Mouse (Mus musculus) cerebellum, adult 2 months (tissue): Measurements from ENCODE around the gene Pola1. TPM values are rescaled to one million over a fixed set of nuclear protein-coding genes. Genes with fewer than 3 reads are reported as not detected.
A peak's percentile ranks its signal among the peaks of the same experiment; 100 is the strongest.

Source experiments
- DNase-seq, 2 experiments: peaks; one replicate each; pipeline ENCODE4 v3.0.0; 2021
- H3K27ac ChIP-seq: fragments of 200-500 bp; 2 replicates; pipeline ENCODE4 v1.5.1; 2012; ENCODE audit warnings: low read length, control low read depth, inconsistent platforms; ENCODE audit not compliant: insufficient read depth
- H3K27me3 ChIP-seq: fragments of 200-500 bp; 2 replicates; pipeline ENCODE4 v1.6.1; 2012; ENCODE audit warnings: inconsistent platforms, mild to moderate bottlenecking, low read length, moderate library complexity; ENCODE audit not compliant: control insufficient read depth, insufficient read depth
- H3K4me1 ChIP-seq: fragments of 200-500 bp; 2 replicates; pipeline ENCODE4 v1.6.1; 2011; ENCODE audit warnings: low read length; ENCODE audit not compliant: control insufficient read depth, insufficient read depth
- H3K4me3 ChIP-seq: fragments of 200-500 bp; replicated peaks from 2 replicates; pipeline ENCODE3; 2011; ENCODE audit warnings: mild to moderate bottlenecking, low read depth, low read length, control low read depth; ENCODE audit not compliant: insufficient read depth
- CTCF ChIP-seq: fragments of 200-500 bp; IDR thresholded peaks from 2 replicates; pipeline ENCODE4 v1.5.1; 2011; ENCODE audit warnings: low read depth, mild to moderate bottlenecking, control low read depth, low read length, moderate library complexity, borderline replicate concordance; ENCODE audit not compliant: insufficient read depth
- POLR2A ChIP-seq: fragments of 200-500 bp; IDR thresholded peaks from 2 replicates; pipeline ENCODE4 v1.6.1; 2011; ENCODE audit warnings: low read length, control low read depth, borderline replicate concordance; ENCODE audit not compliant: insufficient read depth
- WGBS: fragments of 180-500 bp; shearing (Covaris S2); methylation state at CpG from one replicate; pipeline ENCODE4 v1.1.7; 2018; 5-methylcytosine and 5-hydroxymethylcytosine counted together
- polyA plus RNA-seq: library from polyadenylated mRNA; depleted of rRNA; stranded (reverse); fragments of >200 nt; gene quantifications from 2 replicates; pipeline ENCODE4 v1.2.3, GENCODE M21; 2012

Gene Pola1
- polyA plus RNA-seq, 1 experiment: 3.3 TPM

DNA sequence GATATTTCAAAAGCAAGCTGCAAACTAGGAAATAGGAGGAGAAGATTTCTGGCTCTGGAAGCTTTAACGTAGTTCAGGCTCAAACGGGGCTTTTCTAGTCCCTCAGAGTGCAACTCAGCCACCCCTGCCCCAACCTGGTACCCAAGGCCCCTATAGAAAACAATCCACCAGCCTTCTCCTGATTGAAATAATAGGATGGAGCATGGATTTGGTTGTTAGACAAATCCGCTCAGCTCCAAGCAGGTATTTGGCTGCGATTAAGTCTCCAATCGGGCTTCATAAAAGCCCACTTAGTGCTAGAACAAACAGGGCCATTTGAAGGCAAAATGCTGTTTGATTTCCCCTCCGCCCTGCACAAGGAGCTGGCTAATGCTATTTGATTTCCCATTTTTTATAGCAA, 339.9 kb downstream of the Pola1 start:
- H3K4me1 ChIP-seq: no peaks in the 10 kb centered on the region
- H3K27ac ChIP-seq: no peak overlapping the region
- 10% methylated on average over 6 of the region's 6 CpGs for WGBS
- TF ChIP-seq POLR2A: no peak
- no peak for TF ChIP-seq CTCF
- DNase-seq: no peak
- H3K4me3 ChIP-seq: no peak overlapping the region
- peaks cover 2% of the 10 kb centered on the region; the same call in 1 of the 2 replicates for H3K27me3 ChIP-seq

DNA sequence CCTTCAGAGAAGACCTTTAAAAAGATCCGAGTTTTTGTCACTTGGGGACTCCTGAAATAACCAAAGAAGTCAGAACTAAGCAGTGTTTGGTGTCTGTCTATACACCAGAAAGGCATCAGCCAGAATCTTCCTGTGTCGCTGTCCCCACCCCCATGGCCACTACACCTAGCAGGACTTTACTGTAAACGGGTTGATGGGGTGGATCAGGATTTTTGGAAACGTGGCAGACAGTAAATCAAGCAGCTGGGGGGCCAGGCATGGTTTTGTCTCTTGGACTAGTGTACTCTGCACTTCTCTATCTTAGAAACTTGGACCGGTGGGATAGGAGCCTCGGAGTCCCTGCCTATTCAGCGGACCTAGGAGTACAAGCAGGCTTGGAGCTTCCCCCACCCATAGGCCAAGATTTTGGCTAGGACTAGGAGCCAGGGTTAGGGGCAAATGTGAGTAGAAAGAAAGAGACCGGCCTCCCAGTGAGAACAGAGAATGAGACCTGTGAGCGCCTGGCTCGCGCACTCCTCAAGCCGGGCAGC, 342.0 kb downstream of the Pola1 start:
- WGBS: 13% methylated on average over 12 of the region's 12 CpGs
- no peak for DNase-seq
- no peak for TF ChIP-seq CTCF
- TF ChIP-seq POLR2A: no peak
- Histone ChIP-seq H3K4me3 (no peak overlapping the region), H3K4me1 (no peaks in the 10 kb centered on the region), H3K27me3 (peaks cover 6% of the 10 kb centered on the region; the same call in 1 of the 2 replicates), H3K27ac (no peak overlapping the region)

DNA sequence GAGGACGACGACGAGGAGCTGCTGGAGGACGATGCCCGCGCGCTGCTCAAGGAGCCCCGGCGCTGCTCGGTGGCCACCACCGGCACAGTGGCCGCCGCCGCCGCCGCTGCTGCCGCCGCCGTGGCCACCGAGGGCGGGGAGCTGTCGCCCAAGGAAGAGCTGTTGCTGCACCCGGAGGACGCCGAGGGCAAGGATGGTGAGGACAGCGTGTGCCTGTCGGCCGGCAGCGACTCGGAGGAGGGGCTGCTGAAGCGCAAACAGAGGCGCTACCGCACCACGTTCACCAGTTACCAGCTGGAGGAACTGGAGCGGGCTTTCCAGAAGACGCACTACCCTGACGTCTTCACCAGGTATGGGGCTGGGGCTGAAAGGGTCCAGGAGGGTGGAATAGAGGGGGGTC, 342.9 kb downstream of the Pola1 start:
- 8% methylated on average over 37 of the region's 37 CpGs for WGBS
- H3K4me1 ChIP-seq: no peaks in the 10 kb centered on the region
- TF ChIP-seq POLR2A (no peak), CTCF (no peak)
- H3K4me3 ChIP-seq: peak overlapping the region; percentile 39
- peaks cover 6% of the 10 kb centered on the region; the same call in 1 of the 2 replicates for H3K27me3 ChIP-seq
- peak in 1 of 2 experiments; percentile 16 for DNase-seq
- H3K27ac ChIP-seq: no peak overlapping the region

DNA sequence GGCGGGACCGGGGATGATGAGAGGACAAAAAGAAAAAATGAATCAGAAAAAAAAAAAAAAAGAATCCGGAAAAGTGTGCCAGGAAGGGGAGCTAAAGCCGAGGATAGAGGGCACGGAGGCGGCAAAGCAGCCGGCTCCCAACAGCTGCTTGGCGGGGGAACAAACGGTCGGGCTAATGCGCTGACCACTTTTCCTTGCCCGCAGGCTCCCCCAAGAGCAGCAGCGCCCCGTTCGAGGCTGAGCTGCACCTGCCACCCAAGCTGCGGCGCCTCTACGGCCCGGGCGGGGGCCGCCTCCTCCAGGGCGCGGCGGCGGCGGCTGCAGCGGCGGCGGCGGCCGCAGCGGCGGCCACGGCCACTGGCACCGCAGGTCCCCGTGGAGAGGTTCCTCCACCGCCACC, 343.6 kb downstream of the Pola1 start:
- Histone ChIP-seq H3K27me3 (peaks cover 6% of the 10 kb centered on the region; the same call in 1 of the 2 replicates), H3K4me3 (no peak overlapping the region), H3K4me1 (no peaks in the 10 kb centered on the region), H3K27ac (no peak overlapping the region)
- DNase-seq: peak in 1 of 2 experiments; percentile 12
- TF ChIP-seq POLR2A (no peak), CTCF (no peak)
- WGBS: 12% methylated on average over 18 of the region's 37 CpGs

DNA sequence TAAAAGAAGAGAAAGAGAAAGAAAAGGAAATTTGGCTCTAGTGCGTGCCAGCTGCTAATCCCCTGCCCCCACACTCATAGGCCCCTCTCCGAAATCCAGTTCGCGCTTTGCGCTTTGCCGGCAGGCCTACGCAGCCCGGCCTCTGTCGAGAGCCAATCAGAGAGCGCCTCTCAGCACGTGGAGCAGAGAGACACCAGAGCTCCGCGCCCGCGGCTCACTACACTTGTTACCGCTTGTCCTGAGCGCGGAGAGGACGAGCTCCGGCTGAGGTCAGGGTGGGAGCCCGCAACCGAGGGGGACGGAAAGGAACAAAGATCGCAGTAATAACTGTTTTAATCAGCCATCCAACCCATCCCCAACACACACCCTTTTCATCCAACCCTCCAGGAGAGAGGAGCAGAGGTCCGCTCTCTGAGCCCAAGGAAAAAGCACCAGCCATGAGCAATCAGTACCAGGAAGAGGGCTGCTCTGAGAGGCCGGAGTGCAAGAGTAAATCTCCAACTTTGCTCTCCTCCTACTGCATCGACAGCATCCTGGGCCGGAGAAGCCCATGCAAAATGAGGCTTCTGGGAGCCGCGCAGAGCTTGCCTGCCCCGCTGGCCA, 345.6 kb downstream of the Pola1 start, which contains the start of gene Arx:
Arx (plus strand) TSS at position 155 of the 603 bp plus-strand sequence.
- TF ChIP-seq CTCF (no peak), POLR2A (no peak)
- peaks cover 6% of the 10 kb centered on the region; the same call in 1 of the 2 replicates for H3K27me3 ChIP-seq
- 16% methylated on average over 26 of the region's 31 CpGs for WGBS
- no peaks in the 10 kb centered on the region for H3K4me1 ChIP-seq
- H3K4me3 ChIP-seq: no peak within 1 kb of the TSS
- H3K27ac ChIP-seq: no peak within 1 kb of the TSS
- DNase-seq: no peak

DNA sequence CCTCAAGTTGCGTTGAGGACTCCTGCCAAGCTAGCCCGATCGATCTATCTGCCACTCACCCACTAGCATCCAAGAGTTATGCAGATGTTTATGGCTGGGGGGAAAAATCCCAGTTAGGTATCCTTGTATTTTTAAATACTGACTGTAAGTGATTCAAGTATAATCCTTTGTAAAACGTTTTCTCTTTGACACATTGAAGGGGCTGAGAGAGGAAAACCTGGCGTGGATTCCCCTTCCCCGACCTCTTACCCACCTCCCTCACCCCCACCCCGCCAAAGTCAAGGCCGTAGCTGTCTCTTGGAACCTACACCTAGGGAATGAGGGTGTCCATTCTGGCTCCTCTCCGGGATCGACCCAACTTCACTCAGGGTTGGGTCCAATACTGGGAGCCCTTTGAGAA, 346.9 kb downstream of the Pola1 start:
- 9% methylated on average over 10 of the region's 10 CpGs for WGBS
- DNase-seq: no peak
- Histone ChIP-seq H3K4me1 (no peaks in the 10 kb centered on the region), H3K4me3 (no peak overlapping the region), H3K27me3 (peaks cover 6% of the 10 kb centered on the region; the same call in 1 of the 2 replicates), H3K27ac (no peak overlapping the region)
- no peak for TF ChIP-seq POLR2A
- TF ChIP-seq CTCF: no peak

DNA sequence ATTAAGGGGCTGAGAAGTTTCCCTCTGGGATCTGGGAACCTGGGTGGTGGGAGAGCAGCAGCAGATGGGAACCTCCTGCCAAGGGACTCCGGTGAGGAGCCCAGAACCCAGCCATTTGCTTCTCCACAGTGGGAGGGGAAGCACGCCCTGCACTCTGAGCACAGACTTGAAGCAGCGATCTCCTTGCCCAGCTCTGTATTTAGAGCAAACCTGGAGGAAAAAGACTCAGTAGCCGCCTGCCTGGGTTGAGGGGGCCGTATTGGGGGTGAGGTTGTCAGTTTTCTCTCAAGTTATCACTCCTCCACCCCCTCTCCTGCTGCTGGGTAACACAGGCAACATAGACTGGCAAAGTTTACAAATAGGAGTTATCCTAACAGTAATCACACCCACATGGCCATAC, 350.2 kb downstream of the Pola1 start:
- no peaks in the 10 kb centered on the region for H3K4me1 ChIP-seq
- 12% methylated on average over 5 of the region's 5 CpGs for WGBS
- no peak overlapping the region for H3K4me3 ChIP-seq
- no peak for DNase-seq
- H3K27me3 ChIP-seq: peaks cover 6% of the 10 kb centered on the region; the same call in 1 of the 2 replicates
- H3K27ac ChIP-seq: no peak overlapping the region
- TF ChIP-seq POLR2A (no peak), CTCF (no peak)

DNA sequence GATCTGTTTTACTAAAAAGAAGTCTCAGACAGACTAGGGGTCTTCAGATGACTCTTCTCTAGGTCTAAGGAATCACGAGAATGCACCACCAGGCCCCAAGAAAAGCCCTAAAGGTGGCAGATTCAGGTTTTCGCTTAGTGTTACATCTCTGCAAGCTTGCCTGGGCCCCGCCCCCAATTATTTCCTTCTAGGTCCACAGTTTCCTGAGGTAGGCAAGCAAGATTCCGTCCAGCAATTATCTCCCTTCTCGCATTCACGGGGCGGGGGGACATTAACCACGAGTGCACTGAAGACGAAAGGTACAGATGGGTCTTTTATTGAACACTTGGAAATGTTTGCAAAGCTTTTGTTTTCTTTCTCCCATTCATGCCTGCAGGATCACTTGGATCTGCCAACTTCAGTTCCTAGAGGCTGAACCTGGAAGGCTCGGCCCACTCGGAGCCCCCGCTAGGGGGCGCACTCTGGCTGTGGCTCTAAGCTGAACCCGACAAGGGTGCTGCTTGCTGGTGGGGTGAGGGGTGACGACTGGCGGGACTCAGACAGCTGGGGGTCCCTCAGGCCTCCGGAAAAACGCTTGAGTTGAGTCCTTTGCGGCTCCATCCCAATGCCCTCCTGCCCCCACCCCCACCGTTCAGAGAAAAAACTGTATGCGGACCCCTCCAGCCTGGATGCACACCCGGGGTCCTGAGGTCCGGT, 350.8 kb downstream of the Pola1 start:
- H3K27me3 ChIP-seq: peaks cover 2% of the 10 kb centered on the region; the same call in 1 of the 2 replicates
- peak in 1 of 2 experiments; percentile 29 for DNase-seq

More for the DNA sequence above, 350.8 kb downstream of the Pola1 start:
- TF ChIP-seq CTCF (no peak; the same call in 1 of the 2 replicates), POLR2A (no peak)
- Histone ChIP-seq H3K4me3 (no peak overlapping the region), H3K4me1 (no peaks in the 10 kb centered on the region), H3K27ac (no peak overlapping the region)
- 9% methylated on average over 23 of the region's 23 CpGs for WGBS
